Mouse (Mus musculus) cerebellum, adult 11-12 months (tissue): Measurements from ENCODE around the gene Daxx.
A peak's percentile ranks its signal among the peaks of the same experiment; 100 is the strongest.
"Not testable (repeated sequence)": the region's sequence is repeated elsewhere in the genome, so short reads cannot be mapped to it uniquely, and the experiment has no call there.

ENCODE experiments used
- DNase-seq: peaks from one replicate; pipeline ENCODE4 v3.0.0; 2022

Daxx gene

DNA sequence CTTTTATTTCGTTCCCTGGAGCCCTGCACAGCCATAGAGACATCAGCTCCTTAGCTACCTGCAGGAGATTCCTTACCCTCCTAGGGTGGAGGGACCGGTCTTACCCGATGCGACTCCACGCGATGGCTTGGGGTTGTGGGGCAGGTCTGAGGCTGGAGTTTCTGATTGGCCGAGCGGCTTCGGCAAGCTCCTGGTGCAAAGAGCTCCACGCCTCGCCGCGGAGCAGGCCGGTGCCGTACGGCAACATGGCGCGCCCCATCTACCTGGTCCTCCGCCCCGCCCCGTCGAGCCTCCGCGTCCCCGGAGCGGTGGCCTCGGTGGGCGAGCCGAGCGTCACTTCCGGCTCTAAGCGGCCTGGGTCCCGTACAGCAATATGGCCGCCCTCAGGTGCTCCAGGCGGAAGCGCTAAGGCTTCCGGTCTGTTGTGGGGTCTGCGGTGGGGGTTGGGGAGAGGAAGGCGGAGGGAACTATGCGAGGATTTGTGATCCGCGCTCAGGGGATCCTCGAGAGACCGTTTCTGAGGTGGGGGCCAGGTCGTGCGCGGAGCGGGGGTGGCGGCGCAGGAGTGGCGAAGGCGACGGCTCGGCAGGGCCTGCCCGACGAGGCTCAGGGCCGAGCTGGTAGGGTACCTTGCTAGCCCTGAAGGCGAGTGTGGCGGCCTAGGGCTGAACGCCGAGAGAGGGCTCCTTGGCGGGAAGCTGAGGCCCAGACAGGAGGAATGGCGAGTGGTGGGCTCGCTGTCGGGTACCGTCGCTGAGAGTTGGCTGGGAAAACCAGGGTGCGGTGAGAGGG is at the start of gene Daxx:
Gene Daxx, plus strand, starts transcription at position 338 of the 792 bp plus-strand sequence.
- peak; percentile 99 for DNase-seq

DNA sequence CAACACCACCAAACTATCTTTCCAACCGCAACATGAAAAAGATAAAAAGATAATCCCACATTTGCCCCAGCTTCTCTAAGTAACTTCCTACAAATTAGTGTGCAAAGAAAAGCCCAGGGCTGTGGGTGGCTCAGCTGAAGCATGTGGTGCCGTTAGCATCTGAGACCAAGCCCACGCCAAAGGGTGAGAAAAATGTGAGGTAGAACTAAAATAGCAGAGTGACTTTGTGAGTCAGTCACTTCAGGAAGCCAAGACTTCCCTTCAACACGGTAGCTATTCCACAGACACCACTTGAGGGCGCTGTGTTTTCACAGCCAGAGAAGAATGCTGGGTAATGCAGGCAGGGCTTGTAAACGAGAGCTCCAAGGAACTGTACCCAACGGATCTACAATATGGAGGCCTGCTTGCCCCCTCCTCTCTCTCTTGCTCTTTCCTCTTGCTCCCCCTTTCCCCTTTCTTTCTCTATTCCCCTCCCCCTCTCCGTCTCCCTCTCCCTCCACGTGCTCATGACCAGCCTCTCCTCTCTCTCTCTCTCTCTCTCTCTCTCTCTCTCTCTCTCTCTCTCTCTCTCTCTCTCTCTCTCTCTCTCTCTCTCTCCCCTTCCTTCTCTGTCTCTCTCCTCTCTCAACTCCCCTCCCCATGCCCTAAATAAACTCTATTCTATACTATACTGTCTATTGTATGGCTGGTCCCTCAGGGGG is 43.7 kb upstream of the Daxx start:
- no peak for DNase-seq

DNA sequence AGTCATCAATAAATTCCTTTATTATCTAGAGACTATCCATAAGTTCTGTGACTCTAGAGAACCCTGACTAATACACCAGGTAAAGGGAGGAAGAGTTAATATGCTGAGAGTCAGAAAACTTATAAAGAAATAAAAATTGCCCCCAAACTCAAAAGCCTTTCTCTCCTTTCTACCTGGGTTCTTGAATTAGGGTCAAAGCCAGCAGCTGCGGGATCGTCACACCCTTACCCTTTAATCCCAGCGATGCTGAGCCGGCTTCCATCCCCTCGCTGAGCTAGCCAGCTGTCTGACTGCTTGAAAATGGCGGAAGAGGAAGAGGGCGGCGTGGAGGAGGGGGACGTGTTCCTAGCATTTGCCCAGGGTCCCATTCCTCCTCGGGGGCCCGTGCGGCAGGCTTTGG is 35.7 kb upstream of the Daxx start, which contains the start of gene Gm7029:
Gene Gm7029, plus strand, starts transcription at position 301 of the 400 bp plus-strand sequence.
- DNase-seq, result not testable (repeated sequence)

DNA sequence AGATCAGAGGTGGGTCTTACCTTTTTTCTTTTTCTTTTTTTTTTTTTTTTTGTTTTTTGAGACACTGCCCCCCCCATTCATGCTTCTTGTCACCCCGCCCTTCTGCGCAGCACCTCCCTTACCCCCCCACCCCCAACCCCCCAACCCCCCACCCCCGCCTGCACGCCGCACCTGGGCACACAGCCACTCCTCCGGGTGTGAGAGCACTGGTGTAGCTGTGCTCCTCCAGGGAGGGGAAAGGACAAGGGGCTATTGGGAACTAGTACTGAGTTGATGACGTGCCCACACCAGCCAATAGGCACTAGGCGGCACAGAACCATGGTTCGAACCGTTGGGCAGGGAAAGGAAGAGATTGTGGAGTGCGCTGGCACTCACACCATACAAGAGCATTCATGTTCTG is 34.8 kb upstream of the Daxx start:
- DNase-seq, result peak; percentile 47

DNA sequence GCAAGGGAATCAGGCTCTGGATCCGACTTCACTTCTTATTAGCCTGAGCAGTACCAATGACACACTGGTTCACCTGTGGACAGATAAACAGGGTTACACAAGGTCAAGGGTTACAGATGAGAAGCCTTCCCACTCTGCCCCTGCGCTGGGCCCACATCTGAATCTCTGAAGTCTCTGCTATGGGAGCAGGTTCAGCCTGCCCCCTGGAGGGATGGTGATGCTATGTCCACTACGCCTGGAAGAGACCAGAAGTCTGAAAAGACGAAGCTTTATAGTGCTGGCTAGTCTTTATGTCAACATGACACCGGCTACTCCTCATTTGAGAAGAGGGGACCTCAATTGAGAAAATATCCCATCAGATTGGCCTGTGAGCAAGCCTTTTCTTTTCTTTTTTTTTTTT is 33.4 kb upstream of the Daxx start:
- not testable (repeated sequence) for DNase-seq

DNA sequence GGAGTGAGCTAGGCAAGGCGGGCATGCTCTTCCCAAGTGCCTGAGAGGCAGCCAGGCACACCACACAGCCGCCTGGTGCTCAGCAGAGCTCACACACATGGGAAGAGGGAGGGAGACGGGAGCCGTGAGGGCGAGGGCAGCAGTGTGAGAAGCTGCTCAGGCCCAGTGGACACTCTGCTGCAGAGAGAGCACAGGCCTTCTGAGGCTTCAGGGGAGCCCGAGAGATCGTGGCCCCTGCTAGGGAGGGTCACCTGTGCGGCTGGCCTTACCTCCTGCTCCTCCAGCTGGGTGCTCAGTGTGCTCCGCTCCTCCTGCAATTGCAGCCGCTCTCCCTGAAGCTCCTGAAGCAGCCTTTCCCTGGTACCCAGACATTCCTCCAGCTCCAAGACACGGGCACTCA is 24.9 kb upstream of the Daxx start:
- not testable (repeated sequence) for DNase-seq

DNA sequence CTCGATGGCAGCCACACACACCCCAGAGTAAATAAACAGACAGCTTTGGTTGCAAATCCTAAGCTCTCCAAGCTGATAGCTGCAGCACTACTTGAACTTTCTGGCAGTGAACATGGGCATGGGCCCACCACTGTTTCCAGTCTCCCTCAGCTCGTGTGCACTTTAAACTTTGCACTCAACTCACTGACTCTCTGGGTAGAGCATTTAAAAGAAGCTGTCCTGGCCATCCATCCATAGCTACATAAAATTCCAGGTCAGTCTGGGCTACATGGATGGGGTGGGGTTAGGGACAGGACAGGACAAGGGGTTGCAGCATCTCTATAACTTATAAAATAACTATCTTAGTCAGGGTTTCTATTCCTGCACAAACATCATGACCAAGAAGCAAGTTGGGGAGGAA is 21.4 kb upstream of the Daxx start:
- not testable (repeated sequence) for DNase-seq

DNA sequence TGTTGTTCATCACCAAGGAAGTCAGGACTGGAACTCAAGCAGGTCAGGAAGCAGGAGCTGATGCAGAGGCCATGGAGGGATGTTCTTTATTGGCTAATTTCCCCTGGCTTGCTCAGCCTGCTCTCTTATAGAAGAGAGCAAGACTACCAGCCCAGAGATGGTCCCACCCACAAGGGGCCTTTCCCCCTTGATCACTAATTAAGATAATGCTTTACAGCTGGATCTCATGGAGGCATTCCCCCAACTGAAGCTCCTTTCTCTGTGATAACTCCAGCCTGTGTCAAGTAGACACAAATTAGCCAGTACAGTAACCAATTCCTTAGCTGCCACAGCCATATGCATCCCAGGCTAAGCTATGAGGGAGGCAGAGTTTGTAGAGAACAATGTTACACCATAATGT is 21.0 kb upstream of the Daxx start:
- DNase-seq, result not testable (repeated sequence)

DNA sequence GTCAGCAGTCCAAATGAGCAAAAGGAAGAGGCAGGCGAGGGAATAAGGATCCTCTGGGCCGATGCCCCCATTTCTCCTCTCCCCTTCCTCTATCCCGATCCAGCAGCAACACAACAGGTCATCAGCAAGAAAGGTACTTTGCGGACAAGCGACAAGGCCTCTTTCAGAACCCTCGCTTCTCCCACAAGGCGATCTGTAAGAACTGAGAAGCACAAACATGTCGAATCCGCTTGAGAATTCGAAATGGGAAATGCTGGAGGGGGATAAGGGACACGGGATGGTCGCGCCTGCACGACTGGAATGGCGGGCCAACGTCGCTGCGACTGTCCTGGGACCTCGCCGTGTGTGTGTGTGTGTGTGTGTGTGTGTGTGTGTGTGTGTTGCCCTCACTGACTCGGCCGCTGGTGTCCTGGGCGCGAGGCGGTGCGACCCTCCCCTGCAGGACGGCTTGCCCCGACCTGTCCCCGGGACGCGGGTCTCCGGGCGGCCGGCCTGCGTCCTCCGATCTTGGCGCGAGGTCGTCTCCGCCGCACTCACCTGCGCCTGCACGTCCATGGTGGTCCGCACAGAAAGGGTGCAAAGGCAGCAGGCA is 19.2 kb upstream of the Daxx start:
- not testable (repeated sequence) for DNase-seq

DNA sequence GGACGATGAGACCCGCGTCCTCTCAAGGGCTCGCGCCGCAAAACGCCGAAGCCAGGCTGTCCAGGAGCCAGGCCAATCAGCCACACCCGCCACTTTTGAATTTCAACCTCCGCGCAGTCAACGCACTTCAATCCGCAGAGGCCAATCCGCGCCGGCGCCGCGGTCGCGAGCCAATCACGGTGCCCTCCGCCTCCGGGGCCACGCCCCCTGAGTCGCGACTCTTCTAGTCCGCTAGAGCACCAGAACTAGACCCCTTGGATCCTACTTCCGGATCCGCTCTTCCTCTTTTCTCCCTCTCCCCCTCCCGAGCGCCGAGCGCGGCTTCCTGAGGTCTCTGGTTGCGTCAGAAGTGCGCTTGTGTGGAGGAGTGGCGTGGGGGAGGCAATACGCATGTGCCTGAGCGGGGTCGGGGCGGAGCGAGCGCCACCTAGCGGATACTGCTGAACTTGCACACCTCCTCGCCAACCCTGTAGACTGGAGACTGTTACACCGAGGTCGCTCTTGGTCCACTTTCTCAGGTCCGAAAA is 18.6 kb upstream of the Daxx start, which contains the start of gene Kifc1:
Gene Kifc1, minus strand, starts transcription at position 129 of the 527 bp plus-strand sequence.
- DNase-seq, result peak; percentile 100

DNA sequence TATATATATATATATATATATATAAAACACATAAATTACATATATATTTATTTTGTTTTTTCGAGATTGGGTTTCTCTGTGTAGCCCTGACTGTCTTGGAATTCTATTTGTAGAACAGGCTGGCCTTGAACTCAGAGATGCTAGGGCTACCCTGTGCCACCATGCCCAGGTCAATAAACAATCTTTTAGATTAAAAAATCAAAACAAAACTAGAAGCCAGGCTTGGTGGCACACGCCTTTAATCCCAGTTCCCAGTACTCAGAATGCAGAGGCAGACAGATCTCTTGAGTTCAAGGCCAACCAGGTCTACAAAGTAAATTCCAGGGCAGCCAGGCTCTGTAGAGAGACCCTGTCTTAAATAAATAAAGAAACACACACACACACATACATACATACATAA is 17.9 kb upstream of the Daxx start:
- DNase-seq, result no peak

DNA sequence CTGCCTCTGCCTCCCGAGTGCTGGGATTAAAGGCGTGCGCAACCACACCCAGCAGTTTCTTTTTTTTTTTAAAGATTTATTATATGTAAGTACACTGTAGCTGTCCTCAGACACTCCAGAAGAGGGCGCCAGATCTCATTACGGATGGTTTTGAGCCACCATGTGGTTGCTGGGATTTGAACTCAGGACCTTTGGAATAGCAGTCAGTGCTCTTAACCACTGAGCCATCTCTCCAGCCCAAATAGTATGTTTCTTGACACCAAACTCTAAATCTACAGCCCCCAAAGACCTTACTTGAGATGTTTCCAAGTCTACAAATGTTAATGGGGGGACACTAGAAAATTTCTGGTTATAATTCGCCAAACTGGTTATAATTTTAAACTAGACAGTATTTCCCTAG is 17.3 kb upstream of the Daxx start:
- peak; percentile 28 for DNase-seq

DNA sequence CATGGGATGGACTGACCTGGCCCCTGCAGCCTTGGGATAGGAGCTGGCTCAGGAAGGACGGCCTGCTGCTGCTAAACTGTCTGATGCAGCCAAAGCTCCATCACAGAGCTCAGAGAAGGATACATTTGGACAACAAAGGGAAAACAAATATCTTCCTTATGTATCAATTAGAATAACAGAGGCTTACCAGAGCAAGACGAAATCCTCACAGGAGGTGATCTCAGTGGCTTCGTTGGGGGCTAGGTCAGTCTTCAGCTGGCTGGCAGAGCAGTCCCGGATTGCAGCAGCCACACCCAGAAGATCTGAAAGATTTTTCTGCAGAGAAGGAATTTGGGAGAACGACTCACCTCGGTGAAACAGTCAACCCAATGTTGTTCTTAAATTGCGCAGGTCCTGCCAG is 16.8 kb upstream of the Daxx start:
- DNase-seq, result peak; percentile 27

DNA sequence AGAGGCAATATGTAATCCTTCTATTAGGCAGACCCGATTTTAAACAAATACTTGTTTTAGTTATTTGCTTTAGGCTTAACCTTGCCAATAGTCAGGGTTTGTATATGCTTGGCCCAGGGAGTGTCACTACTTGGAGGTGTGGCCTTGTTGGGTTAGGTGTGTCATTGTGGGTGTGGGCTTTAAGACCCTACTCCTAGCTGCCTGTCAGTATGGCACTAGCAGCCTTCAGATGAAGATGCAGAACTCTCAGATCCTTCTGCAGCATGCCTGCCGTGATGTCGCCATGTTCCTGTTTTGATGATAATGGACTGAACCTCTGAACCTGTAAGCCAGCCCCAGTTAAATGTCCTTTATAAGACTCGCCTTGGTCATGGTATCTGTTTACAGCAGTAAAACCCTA is 16.2 kb upstream of the Daxx start:
- peak; percentile 5 for DNase-seq

DNA sequence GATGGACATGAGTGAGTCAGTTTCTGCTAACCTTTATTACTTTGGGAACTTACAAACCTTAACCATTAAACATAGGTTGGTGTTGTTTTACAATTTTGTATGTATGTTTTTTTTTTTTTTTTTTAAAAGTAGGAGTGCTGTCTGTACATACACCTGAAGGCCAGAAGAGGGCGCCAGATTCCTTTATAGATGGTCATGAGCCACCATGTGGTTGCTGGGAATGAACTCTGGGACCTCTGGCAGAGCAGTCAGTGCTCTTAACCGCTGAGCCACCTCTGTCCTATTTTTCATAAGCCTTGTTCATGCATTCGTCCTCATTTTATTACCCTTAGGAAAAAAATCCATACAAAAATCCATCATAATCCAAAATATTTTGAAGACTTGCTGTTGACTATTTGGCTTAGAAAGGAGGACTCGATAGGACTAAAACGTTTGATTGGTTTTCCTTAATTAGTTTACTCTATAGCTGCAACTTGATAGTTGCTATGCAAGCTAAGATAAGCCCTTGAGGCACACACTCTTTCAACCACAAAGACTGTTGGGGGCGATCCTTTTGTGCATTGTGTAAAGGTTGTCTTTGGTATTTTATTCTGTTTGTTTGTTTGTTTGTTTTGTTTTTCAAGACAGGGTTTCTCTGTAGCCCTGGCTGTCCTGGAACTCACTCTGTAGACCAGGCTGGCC is 12.0 kb upstream of the Daxx start:
- peak; percentile 4 for DNase-seq

DNA sequence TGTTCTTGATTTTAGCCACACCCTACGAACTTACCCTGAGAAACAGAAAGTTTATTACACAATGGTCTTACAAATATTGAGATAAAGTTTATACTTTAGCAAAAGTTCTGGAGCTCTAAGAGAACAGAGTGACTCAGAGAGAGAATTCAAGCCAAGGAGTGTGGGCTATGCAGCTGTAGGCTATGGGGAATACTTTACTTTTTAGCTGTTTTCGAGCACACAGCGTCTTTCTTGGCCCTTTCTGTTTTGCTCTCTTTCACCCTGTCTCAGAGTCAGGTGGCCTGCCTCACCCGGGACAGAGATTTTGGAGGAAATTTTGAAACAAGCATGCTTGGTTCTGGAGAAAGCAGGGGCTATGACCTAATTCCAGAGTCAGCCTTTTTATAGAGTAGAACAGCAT is 11.0 kb upstream of the Daxx start:
- DNase-seq, result not testable (repeated sequence)

DNA sequence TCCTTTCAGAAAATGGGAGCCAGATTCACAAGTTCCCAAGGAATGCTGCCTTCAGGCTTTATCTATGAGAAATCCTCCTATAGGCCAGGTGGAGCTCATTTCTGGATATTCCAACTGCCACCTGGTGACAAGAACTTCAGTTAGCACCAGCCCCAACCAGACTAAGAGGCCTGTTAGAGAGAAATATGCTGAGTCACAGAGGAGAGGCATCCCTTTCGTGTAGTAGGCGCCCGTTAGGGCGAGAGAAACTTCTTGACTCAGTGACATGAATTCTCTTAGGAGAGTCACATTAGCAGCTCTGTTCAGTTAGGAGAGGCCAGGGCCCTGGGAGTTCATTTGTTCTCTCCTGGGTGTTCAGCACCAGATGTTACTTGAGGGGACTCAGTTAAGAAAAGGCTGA is 9.6 kb upstream of the Daxx start:
- peak; percentile 6 for DNase-seq

DNA sequence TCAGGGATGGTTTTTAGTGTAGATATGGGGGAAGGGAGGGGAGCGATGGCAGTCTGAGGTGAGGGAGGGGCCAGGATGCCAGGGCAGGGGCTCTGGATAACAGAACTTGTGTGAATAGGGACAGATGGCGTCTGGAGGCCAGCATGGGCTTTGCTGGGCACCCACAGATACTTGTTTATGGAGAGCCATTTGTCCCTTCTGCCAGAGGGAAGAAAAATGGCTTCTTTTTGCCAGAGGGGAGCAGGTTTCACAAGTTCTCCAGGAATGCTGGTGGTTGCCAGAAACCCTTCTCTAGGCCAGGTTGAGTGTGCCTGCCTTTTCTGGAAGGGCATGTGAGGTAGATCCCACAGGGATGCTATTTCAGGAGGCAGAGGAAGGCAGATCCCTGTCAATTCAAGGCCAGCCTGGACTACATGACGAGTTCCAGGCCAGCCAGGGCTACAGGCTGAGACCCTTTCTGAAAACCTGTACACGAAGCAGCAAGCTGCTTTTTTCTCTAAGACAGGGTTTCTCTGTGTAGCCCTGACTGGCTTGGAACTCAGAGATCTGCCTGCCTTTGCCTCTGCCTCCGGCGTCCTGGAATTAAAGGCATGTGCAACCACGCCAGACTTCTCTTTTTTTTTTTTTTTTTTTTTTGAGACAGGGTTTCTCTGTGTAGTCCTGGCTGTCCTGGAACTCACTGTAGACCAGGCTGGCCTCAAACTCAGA is 8.8 kb upstream of the Daxx start:
- DNase-seq, result peak; percentile 26

DNA sequence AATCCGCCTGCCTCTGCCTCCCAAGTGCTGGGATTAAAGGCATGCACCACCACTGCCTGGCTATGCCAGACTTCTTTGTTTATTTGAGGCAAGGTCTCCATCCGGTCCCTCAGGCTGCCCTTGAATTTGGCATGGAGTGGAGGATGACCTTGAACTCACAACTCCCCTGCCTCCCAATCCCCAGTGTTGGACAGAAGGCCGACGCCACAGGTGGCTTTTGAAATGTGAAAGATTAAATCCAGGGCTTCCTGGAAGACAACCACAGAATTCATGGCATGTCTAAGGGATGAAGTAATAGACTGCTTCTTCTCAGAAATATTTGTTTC is 8.3 kb upstream of the Daxx start:
- peak; percentile 6 for DNase-seq

DNA sequence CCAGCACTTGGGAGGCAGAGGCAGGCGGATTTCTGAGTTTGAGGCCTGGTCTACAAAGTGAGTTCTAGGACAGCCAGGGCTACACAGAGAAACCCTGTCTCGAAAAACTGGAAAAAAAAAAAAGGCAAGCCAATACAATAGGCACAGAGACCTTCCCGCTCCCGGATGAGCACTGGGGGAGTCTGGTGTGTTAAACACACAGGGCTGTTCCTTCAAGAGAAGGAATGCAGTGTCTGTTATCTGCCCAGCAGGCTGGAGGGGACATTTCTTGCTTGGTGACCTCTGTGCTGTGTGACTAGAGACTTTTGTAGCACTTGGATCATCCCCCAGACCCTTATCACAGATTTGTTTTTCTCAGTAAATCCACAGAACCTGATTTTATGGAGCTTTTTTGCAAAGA is 7.6 kb upstream of the Daxx start:
- DNase-seq, result no peak

DNA sequence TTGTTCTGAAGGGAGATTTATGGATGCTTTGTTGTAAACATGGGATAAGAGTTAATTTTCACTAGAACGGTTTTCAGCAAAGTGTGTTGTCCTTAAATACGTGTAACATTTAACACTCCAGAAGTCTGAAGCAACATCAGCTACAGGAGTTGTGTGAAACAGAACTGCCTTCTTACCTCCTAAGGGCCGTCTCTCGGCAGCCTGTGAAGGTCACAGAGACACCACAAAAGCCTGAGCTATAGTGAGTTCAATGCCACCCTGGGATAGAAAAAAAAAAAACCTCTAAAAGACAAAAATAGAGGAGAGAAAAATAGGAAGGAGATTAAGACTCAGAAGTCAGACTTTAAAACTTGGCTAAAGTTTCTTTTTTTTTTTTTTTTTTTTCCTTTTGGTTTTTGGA is 7.1 kb upstream of the Daxx start:
- no peak for DNase-seq

DNA sequence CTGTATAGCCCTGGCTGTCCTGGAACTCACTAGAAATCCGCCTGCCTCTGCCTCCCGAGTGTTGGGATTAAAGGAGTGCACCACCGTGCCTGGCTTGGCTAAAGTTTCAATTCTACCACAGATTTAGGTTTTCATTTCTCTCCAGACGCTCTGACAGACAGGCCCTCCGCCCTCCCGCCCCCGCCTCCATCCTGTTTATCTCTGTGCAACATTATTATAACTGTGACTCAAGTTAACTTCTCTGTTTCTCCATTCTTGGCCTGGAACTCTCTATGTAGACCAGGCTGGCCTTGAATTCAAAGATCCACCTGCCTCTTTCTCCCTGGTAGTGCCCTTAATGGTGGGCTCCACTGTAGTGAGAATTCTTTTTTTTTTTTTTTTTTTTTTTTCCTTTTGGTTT is 6.7 kb upstream of the Daxx start:
- DNase-seq, result no peak
